Mouse (Mus musculus): ENCODE measurements at regions not wholly inside any gene's neighbourhood (a gene's known extent, or its start where the extent isn't known, plus 50 kb on each side); places are given as distances from the start of the nearest gene placed in this dataset.
A peak's percentile ranks its signal among the peaks of the same experiment; 100 is the strongest.

DNA sequence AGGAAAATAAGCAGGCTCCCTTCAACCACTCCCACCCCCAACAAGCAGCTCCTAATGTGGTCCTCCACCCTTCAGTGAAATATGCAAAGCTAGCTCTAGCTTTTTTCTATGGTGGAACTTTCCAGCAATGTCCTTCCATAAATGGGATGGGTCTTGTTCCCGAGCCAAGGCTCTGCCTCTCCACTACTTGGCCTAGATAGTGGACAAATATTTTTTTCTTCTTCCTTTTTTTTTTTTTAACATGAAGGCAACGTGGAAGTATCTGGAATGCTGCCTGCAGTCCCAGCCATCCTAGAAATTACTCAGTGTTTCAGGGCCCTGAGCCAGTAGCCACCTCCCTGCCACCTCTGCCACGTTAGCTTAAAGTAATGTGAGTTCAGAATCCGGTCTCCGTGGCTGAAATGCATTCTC lies 85.7 kb upstream of the Col1a2 start:
- Histone ChIP-seq H3K79me2 (ENCODE audit: control insufficient read depth, insufficient read depth) (no peaks in the 10 kb centered on the region), H3K27me3 (ENCODE audit: control insufficient read depth, insufficient read depth, insufficient read length) (no peaks in the 10 kb centered on the region), H3ac (ENCODE audit: control insufficient read depth, insufficient read length, low read depth) (no peak overlapping the region), H3K36me3 (ENCODE audit: control insufficient read depth, insufficient read depth) (no peaks in the 10 kb centered on the region), H3K4me3 (ENCODE audit: insufficient read depth, poor library complexity, severe bottlenecking) (no peak overlapping the region), H3K79me3 (ENCODE audit: low read depth) (no peaks in the 10 kb centered on the region)
- no peak for TF ChIP-seq FOSL1 (IDR thresholded peaks at IDR 0.05; ENCODE audit: insufficient read depth, low read length, poor library complexity, severe bottlenecking)
- no peak for TF ChIP-seq CEBPB (IDR thresholded peaks at IDR 0.05; ENCODE audit: low read depth)
- TF ChIP-seq MAX (IDR thresholded peaks at IDR 0.05): no peak
- no peak for TF ChIP-seq USF1 (IDR thresholded peaks at IDR 0.05; ENCODE audit: low read depth)
- no peak for TF ChIP-seq MYOD1 (IDR thresholded peaks at IDR 0.05; ENCODE audit: control insufficient read depth, insufficient read length, low read depth)
- TF ChIP-seq MYOG (IDR thresholded peaks at IDR 0.05; ENCODE audit: control insufficient read depth, extremely low read depth, insufficient read length): no peak
- no peak for TF ChIP-seq CTCF (IDR thresholded peaks at IDR 0.05; ENCODE audit: control insufficient read depth, insufficient read depth, insufficient read length)

DNA sequence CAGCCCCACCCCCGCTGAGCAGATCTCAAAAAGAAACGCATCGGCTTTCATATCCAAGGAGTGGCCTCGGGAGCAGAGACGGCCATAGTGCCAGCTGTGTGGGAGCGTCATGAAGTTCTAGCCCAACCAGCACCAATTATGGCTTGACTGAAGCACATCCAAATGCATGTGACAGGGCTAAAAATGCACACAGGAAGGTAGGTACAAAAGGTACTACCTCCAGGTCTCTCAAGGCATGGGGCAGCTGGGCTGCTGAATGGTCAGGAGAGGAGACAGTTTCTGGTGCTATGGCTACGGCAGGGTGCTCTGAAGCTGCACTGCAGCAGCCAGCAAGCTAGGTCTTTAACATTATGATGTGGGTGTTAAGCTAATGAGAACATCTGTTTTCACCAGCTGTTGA lies 83.1 kb upstream of the Col1a2 start:
- TF ChIP-seq MYOD1 (IDR thresholded peaks at IDR 0.05; ENCODE audit: control insufficient read depth, insufficient read length, low read depth) (no peak), MYOG (IDR thresholded peaks at IDR 0.05; ENCODE audit: control insufficient read depth, extremely low read depth, insufficient read length) (no peak), CEBPB (IDR thresholded peaks at IDR 0.05; ENCODE audit: low read depth) (no peak), FOSL1 (IDR thresholded peaks at IDR 0.05; ENCODE audit: insufficient read depth, low read length, poor library complexity, severe bottlenecking) (no peak)
- no peaks in the 10 kb centered on the region for H3K79me3 ChIP-seq (ENCODE audit: low read depth)

DNA sequence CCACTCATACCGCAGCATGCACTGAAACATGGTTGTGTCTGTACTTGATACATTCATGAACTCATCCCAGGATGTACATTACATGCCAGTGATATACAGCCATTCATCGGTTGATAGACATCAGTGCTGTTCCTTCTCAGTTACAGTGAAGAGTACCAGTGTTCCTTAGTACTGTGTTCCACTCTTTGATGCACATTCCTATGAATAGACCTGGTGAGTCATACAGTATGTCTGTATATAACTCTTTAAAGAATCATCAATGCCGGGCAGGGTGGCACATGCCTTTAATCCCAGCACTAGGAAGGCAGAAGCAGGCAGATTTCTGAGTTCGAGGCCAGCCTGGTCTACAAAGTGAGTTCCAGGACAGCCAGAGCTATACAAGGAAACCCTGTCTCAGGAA lies 77.5 kb upstream of the Col1a2 start:
- no peaks in the 10 kb centered on the region for H3K27me3 ChIP-seq (ENCODE audit: control insufficient read depth, insufficient read depth, insufficient read length)
- H3K79me2 ChIP-seq (ENCODE audit: control insufficient read depth, insufficient read depth): no peaks in the 10 kb centered on the region
- TF ChIP-seq CEBPB (IDR thresholded peaks at IDR 0.05; ENCODE audit: low read depth) (no peak), MAX (IDR thresholded peaks at IDR 0.05) (no peak), MYOD1 (IDR thresholded peaks at IDR 0.05; ENCODE audit: control insufficient read depth, insufficient read length, low read depth) (no peak), USF1 (IDR thresholded peaks at IDR 0.05; ENCODE audit: low read depth) (no peak), MYOG (IDR thresholded peaks at IDR 0.05; ENCODE audit: control insufficient read depth, extremely low read depth, insufficient read length) (no peak), FOSL1 (IDR thresholded peaks at IDR 0.05; ENCODE audit: insufficient read depth, low read length, poor library complexity, severe bottlenecking) (no peak), CTCF (IDR thresholded peaks at IDR 0.05; ENCODE audit: control insufficient read depth, insufficient read depth, insufficient read length) (no peak)
- no peaks in the 10 kb centered on the region for H3K79me3 ChIP-seq (ENCODE audit: low read depth)
- H3K36me3 ChIP-seq (ENCODE audit: control insufficient read depth, insufficient read depth): no peaks in the 10 kb centered on the region
- H3ac ChIP-seq (ENCODE audit: control insufficient read depth, insufficient read length, low read depth): no peak overlapping the region
- H3K4me3 ChIP-seq (ENCODE audit: insufficient read depth, poor library complexity, severe bottlenecking): no peak overlapping the region

More for the DNA sequence above, 83.1 kb upstream of the Col1a2 start:
- Histone ChIP-seq H3K4me3 (ENCODE audit: insufficient read depth, poor library complexity, severe bottlenecking) (no peak overlapping the region), H3K27me3 (ENCODE audit: control insufficient read depth, insufficient read depth, insufficient read length) (no peaks in the 10 kb centered on the region), H3ac (ENCODE audit: control insufficient read depth, insufficient read length, low read depth) (no peak overlapping the region), H3K36me3 (ENCODE audit: control insufficient read depth, insufficient read depth) (no peaks in the 10 kb centered on the region), H3K79me2 (ENCODE audit: control insufficient read depth, insufficient read depth) (no peaks in the 10 kb centered on the region)

DNA sequence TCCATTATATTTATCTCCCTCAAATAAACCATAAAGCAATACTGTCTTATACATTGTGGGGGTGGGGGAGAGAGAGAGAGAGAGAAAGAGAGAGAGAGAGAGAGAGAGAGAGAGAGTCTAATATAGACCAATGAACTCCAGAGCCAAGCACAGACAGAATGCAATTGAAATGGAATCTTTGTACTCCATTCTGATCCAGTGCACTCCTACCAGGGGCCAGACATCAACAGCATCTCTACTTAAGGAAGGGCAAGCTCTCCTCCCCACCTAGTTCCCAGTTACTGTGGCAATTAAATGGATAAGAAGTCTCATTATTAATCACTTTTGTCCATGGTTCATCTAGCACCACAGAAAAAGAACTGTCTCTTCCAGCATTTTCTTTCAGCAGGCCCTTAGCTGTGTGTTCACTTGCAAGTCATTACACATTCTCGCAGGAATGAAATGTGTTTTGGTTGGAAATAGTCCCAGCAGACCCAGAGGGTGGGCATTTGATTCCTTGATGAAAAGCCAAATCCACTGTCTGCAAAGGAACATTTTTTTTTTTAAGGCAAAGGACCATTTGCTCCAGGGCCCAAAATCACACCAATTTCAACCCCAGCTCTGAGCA lies 73.8 kb upstream of the Col1a2 start:
- no peak overlapping the region for H3K4me3 ChIP-seq (ENCODE audit: insufficient read depth, poor library complexity, severe bottlenecking)
- H3K79me3 ChIP-seq (ENCODE audit: low read depth): no peaks in the 10 kb centered on the region
- TF ChIP-seq MYOD1 (IDR thresholded peaks at IDR 0.05; ENCODE audit: control insufficient read depth, insufficient read length, low read depth): no peak
- TF ChIP-seq MYOG (IDR thresholded peaks at IDR 0.05; ENCODE audit: control insufficient read depth, extremely low read depth, insufficient read length): no peak
- no peak for TF ChIP-seq USF1 (IDR thresholded peaks at IDR 0.05; ENCODE audit: low read depth)
- no peak for TF ChIP-seq CEBPB (IDR thresholded peaks at IDR 0.05; ENCODE audit: low read depth)
- TF ChIP-seq CTCF (IDR thresholded peaks at IDR 0.05; ENCODE audit: control insufficient read depth, insufficient read depth, insufficient read length): no peak
- no peaks in the 10 kb centered on the region for H3K36me3 ChIP-seq (ENCODE audit: control insufficient read depth, insufficient read depth)
- H3K79me2 ChIP-seq (ENCODE audit: control insufficient read depth, insufficient read depth): no peaks in the 10 kb centered on the region
- H3ac ChIP-seq (ENCODE audit: control insufficient read depth, insufficient read length, low read depth): no peak overlapping the region
- no peaks in the 10 kb centered on the region for H3K27me3 ChIP-seq (ENCODE audit: control insufficient read depth, insufficient read depth, insufficient read length)

DNA sequence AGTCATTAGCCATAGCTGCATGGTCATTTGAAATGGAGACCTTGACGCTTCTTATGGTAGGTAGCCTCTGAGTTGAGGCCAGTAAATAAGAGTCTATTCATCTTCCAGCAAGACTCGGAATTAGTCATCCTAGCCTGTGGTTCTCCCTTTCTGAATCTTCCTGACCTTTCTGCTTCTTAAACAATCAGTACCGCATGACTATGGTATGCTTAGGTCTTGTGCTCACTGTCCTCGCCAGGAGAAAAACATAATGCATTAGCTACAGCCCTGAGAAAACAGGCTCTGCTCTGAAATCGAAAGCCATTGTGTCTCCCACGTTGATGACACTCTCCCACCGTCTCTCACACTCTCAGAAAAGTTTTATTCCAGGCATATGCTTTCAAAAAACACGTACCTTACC lies 72.4 kb upstream of the Col1a2 start:
- Histone ChIP-seq H3ac (ENCODE audit: control insufficient read depth, insufficient read length, low read depth) (no peak overlapping the region), H3K79me3 (ENCODE audit: low read depth) (no peaks in the 10 kb centered on the region), H3K36me3 (ENCODE audit: control insufficient read depth, insufficient read depth) (no peaks in the 10 kb centered on the region), H3K27me3 (ENCODE audit: control insufficient read depth, insufficient read depth, insufficient read length) (no peaks in the 10 kb centered on the region), H3K79me2 (ENCODE audit: control insufficient read depth, insufficient read depth) (no peaks in the 10 kb centered on the region), H3K4me3 (ENCODE audit: insufficient read depth, poor library complexity, severe bottlenecking) (no peak overlapping the region)
- TF ChIP-seq MAX (IDR thresholded peaks at IDR 0.05): peak; percentile 13
- peak; percentile 6 for TF ChIP-seq USF1 (IDR thresholded peaks at IDR 0.05; ENCODE audit: low read depth)
- TF ChIP-seq CTCF (IDR thresholded peaks at IDR 0.05; ENCODE audit: control insufficient read depth, insufficient read depth, insufficient read length): no peak
- TF ChIP-seq MYOD1 (IDR thresholded peaks at IDR 0.05; ENCODE audit: control insufficient read depth, insufficient read length, low read depth): no peak

DNA sequence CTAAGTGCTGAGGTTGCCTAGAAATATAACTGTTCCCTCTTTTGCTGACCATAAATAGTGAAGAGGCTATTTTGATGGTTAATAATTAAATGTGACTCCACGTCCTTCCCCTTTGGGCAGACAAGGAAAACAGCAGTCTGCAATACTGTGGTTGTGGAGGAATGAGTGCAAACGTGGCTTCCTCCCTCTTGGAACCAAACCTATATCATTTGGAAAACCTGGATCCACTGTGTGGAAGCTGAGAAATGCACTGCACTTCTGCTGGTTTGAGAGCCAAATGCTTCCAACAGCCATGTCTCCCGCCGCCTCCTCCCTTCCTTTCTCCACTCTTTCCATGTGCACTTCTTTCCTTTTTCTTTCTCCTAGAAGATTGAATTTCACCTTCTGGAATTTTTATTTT lies 68.2 kb upstream of the Col1a2 start:
- Histone ChIP-seq H3ac (ENCODE audit: control insufficient read depth, insufficient read length, low read depth) (no peak overlapping the region), H3K27me3 (ENCODE audit: control insufficient read depth, insufficient read depth, insufficient read length) (no peaks in the 10 kb centered on the region), H3K36me3 (ENCODE audit: control insufficient read depth, insufficient read depth) (no peaks in the 10 kb centered on the region), H3K79me2 (ENCODE audit: control insufficient read depth, insufficient read depth) (no peaks in the 10 kb centered on the region), H3K79me3 (ENCODE audit: low read depth) (no peaks in the 10 kb centered on the region), H3K4me3 (ENCODE audit: insufficient read depth, poor library complexity, severe bottlenecking) (no peak overlapping the region)
- TF ChIP-seq CTCF (IDR thresholded peaks at IDR 0.05; ENCODE audit: control insufficient read depth, insufficient read depth, insufficient read length) (no peak), MYOG (IDR thresholded peaks at IDR 0.05; ENCODE audit: control insufficient read depth, extremely low read depth, insufficient read length) (no peak), USF1 (IDR thresholded peaks at IDR 0.05; ENCODE audit: low read depth) (no peak), FOSL1 (IDR thresholded peaks at IDR 0.05; ENCODE audit: insufficient read depth, low read length, poor library complexity, severe bottlenecking) (no peak), MAX (IDR thresholded peaks at IDR 0.05) (no peak), MYOD1 (IDR thresholded peaks at IDR 0.05; ENCODE audit: control insufficient read depth, insufficient read length, low read depth) (no peak), CEBPB (IDR thresholded peaks at IDR 0.05; ENCODE audit: low read depth) (no peak)

Data from C2C12 (cell line).